Mouse (Mus musculus): Measurements from ENCODE around the gene Ppdpf.

DNA sequence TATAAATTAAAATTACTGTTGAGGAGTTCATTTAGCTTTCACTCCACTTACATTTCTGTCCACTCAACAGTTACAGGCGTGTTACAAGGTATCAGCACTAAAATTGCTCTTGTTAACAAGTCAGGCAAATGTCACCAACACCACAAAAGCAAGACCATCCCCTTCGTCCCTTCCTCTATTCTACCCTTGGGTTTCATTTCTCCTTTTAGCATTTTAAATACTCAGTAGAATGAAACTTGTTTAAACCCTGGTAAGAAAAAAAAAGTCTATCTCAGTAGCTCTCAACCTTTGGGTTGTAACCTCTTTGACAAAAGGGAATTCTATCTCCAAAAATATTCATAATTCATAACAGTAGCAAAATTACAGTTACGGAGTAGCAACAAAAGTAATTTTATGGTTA lies 6.0 kb downstream of the Ppdpf start:
- TF ChIP-seq POLR2A (IDR thresholded peaks at IDR 0.05; ENCODE audit: low read depth, low read length) (no peak), CTCF (IDR thresholded peaks at IDR 0.05; ENCODE audit: borderline replicate concordance, insufficient read depth, low read length) (no peak)

Data from embryonic fibroblast, embryonic 13.5 days (primary cell).